ENCODE assay signal across 9 mouse cellular contexts in the genomic region with DNA sequence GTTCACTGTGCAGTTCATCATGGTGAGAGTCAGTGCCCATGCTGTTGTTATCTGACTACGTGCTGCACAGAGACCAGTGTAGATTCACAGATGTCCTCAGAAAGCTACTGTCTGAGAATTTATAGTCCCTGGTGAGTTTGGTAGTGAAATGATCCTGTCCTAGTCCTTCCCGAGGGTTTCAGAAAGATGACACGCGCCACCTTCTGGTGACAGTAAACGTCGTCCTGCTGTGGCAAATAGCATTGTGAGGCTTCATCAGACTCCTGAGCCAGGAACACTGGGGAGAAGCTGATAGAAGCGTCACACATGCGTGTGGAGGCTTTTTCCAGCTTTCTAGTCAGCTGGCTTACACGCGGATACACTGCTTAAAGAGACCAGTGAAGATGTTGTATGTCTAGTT.
DNase-seq lines count a peak whose midpoint lies in the region; ATAC-seq lines count a peak whose summit lies in the region.
"Had no signal": no experiment of that assay in that cellular context is flagged by ENCODE, and none has a peak within 500 bp of the region (broad histone marks: within the 10 kb centered on the region; RNA-seq: fewer than 3 reads in every experiment).

No protein-coding gene starts in this region.

- DNase-seq in adrenal gland, adult 2 months = peak; percentile 76
- peak; percentile 71 for DNase-seq in cerebellum, adult 9-11 months
- DNase-seq in frontal cortex, postnatal 25 days (ENCODE audit: low spot score in 2 of 2) = peak; percentile 71 to 75
- DNase-seq in hindbrain, embryonic 14.5 days (ENCODE audit: low spot score) = peak; percentile 84
- peak; percentile 82 for DNase-seq in layer of hippocampus, adult 9-11 months
- peak; percentile 67 for DNase-seq in lung, postnatal 25 days (ENCODE audit: low spot score)
- peak; percentile 84 for DNase-seq in right cerebral cortex, postnatal 14 days
- no peak for DNase-seq in natural killer cell, adult 2 months (ENCODE audit: low spot score in 2 of 2)
- DNase-seq: liver, embryonic 13.5 days had no signal

- no peaks in the 10 kb centered on the region for H3K27me3 ChIP-seq in hindbrain, embryonic 14.5 days (ENCODE audit: control insufficient read depth, insufficient read depth, low read length)
- H3K27me3 ChIP-seq: liver, embryonic 13.5 days had no signal

- no peak overlapping the region for H3K9ac ChIP-seq in hindbrain, embryonic 14.5 days
- H3K9ac ChIP-seq: liver, embryonic 13.5 days had no signal

- 33% methylated on average over 10 of the region's 10 CpGs for WGBS in hindbrain, embryonic 14.5 days

- H3K36me3 ChIP-seq in hindbrain, embryonic 14.5 days (replicated peaks; ENCODE audit: control insufficient read depth, insufficient read depth) = 0 out of 2 replicates have a peak, but pooled peaks cover 13% of the 10 kb centered on the region
- H3K36me3 ChIP-seq: liver, embryonic 13.5 days had no signal

- H3K27ac ChIP-seq in hindbrain, embryonic 14.5 days = no peak overlapping the region
- H3K27ac ChIP-seq: liver, embryonic 13.5 days had no signal

- ATAC-seq in hindbrain, embryonic 14.5 days (ENCODE audit: low FRiP score) = peak; percentile 62

- H3K4me3 ChIP-seq in hindbrain, embryonic 14.5 days (replicated peaks; ENCODE audit: low read length) = no peak overlapping the region
- H3K4me3 ChIP-seq: liver, embryonic 13.5 days had no signal

- no peak overlapping the region for H3K4me2 ChIP-seq in hindbrain, embryonic 14.5 days (replicated peaks)
- H3K4me2 ChIP-seq: liver, embryonic 13.5 days had no signal

- no peaks in the 10 kb centered on the region for H3K9me3 ChIP-seq in hindbrain, embryonic 14.5 days (ENCODE audit: control insufficient read depth, low read length)
- H3K9me3 ChIP-seq: liver, embryonic 13.5 days had no signal

- no peaks in the 10 kb centered on the region for H3K4me1 ChIP-seq in hindbrain, embryonic 14.5 days (replicated peaks; ENCODE audit: control insufficient read depth, insufficient read depth, low read length)
- H3K4me1 ChIP-seq: liver, embryonic 13.5 days had no signal

Comparison
In these comparisons a context has a peak if more than half of its experiments do, and no peak if none do; other contexts are left out.
1. DNase-seq: peak in adrenal gland, adult 2 months (single experiment), cerebellum, adult 9-11 months (single experiment), frontal cortex, postnatal 25 days (2 of 2), hindbrain, embryonic 14.5 days (single experiment), layer of hippocampus, adult 9-11 months (single experiment), lung, postnatal 25 days (single experiment) and right cerebral cortex, postnatal 14 days (single experiment); none in natural killer cell, adult 2 months (0 of 2).